In the genomic region with DNA sequence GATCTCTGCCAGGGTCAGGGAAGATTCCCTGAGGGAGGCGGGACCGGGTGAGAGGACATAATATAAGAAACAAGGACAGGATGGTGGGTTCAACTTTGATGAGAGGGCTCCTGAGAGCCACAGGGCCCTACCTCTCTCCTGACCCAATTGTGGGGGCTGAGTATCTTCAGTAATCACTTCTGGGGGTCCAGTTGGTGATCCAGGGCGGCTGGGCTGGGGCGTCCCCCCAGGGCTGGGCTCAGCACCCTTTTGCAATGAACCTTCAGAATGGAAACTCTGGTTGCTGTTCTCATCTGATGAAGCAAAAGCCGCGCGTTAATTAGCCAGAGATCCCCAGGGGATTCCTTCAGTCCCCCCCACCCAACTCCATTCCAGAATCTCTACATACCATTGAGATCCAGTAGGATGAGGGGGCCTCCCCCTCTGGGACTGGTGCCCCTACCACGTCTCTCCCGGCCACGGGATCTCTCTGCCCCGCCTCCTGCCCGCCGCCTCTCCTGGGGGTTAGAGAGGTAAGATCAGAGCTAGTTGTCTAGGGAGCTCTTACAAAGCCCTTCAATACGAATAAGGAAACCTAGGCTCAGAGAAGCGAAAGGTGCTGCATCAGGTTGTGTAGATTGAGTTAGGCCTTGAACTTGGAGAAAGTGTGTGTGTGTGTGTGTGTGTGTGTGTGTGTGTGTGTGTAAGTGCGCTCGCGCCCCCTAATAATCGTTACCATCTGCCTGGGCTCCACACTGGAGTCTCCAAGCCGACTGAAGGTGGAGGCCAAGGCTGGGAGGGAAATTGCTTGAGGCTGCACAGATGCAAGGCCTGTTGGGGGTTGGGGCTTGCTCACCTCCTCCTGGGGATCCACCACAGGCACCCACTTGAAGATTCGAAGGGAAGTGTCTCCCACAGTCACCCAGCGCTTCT, we compare ENCODE assay signal across 9 mouse cellular contexts. TPM values are rescaled to one million over a fixed set of nuclear protein-coding genes. Genes with fewer than 3 reads are reported as not detected.
DNase-seq lines count a peak whose midpoint lies in the region; ATAC-seq lines count a peak whose summit lies in the region.
"Had no signal": no experiment of that assay in that cellular context is flagged by ENCODE, and none has a peak within 500 bp of the region (broad histone marks: within the 10 kb centered on the region; RNA-seq: fewer than 3 reads in every experiment).

No protein-coding gene starts in this region.

- H3K4me2 ChIP-seq in hindbrain, embryonic 13.5 days: peak overlapping the region; percentile 69

- WGBS in hindbrain, embryonic 13.5 days: 34% methylated on average over 22 of the region's 22 CpGs

- no peaks in the 10 kb centered on the region for H3K27me3 ChIP-seq in hindbrain, embryonic 13.5 days
- H3K27me3 ChIP-seq: Patski had no signal

- DNase-seq in embryo, embryonic 10 days (ENCODE audit: low spot score): peak; percentile 62
- DNase-seq in embryo, embryonic 9.5 days (ENCODE audit: extremely low spot score): no peak
- DNase-seq in 3T3-L1 (ENCODE audit: low read depth, low spot score): peak; percentile 47
- DNase-seq in cerebellum, postnatal 10 days: peak; percentile 51 to 56
- no peak for DNase-seq in frontal cortex, adult 2 months (ENCODE audit: extremely low spot score in 1 of 2, low spot score in 1 of 2)
- no peak for DNase-seq in left cerebral cortex, postnatal 14 days (ENCODE audit: low spot score in 2 of 2)

- H3K9ac ChIP-seq in hindbrain, embryonic 13.5 days: peak overlapping the region; percentile 92

- peaks cover 39% of the 10 kb centered on the region for H3K36me3 ChIP-seq in hindbrain, embryonic 13.5 days

- no peaks in the 10 kb centered on the region for H3K9me3 ChIP-seq in hindbrain, embryonic 13.5 days

- 0 out of 2 replicates have a peak, but pooled peaks have one; percentile 4 for ATAC-seq in hindbrain, embryonic 13.5 days (ENCODE audit: low FRiP score)
- ATAC-seq in megakaryocyte progenitor cell, adult 5-6 weeks (replicated peaks; ENCODE audit: poor library complexity): peak; percentile 13

- H3K4me1 ChIP-seq in hindbrain, embryonic 13.5 days (replicated peaks): peaks cover 39% of the 10 kb centered on the region

- intact Hi-C loops in left cerebral cortex, postnatal 14 days (cut with DNase I): no loop called here

- peak overlapping the region; percentile 80 for H3K4me3 ChIP-seq in hindbrain, embryonic 13.5 days

- H3K27ac ChIP-seq in hindbrain, embryonic 13.5 days: peak overlapping the region; percentile 95

RNA-seq across cellular contexts. Expression of gene Bcl7c, which starts 1.4 kb away (rescaled TPM):
- 47.0 and 50.8 TPM in 2 replicates for polyA plus RNA-seq in hindbrain, embryonic 13.5 days (2015; fragmentation: Nextera tagmentation; extraction: Ambion mirVana)
- total RNA-seq in megakaryocyte progenitor cell, adult 5-6 weeks (2015): 61.1 and 63.4 TPM in 2 replicates
- total RNA-seq in megakaryocyte progenitor cell, adult 5-6 weeks (2017): 38.1 and 44.6 TPM in 2 replicates
- polyA plus RNA-seq in frontal cortex, adult 2 months (2012; rRNA removed): 23.3 and 25.7 TPM in 2 replicates
- 10 to 100 TPM; 37.8 to 45.7 TPM for total RNA-seq in left cerebral cortex, postnatal 14 days (2021)

RNA-seq across cellular contexts. Expression of gene Ctf1, which starts 5.2 kb away (rescaled TPM):
- 2.8 and 3.3 TPM in 2 replicates for polyA plus RNA-seq in hindbrain, embryonic 13.5 days (2015; fragmentation: Nextera tagmentation; extraction: Ambion mirVana)
- 0.83 and 1.8 TPM in 2 replicates for total RNA-seq in megakaryocyte progenitor cell, adult 5-6 weeks (2015)
- total RNA-seq in megakaryocyte progenitor cell, adult 5-6 weeks (2017): 0.42 and 1.9 TPM in 2 replicates
- 6.0 and 6.4 TPM in 2 replicates for polyA plus RNA-seq in frontal cortex, adult 2 months (2012; rRNA removed)
- total RNA-seq in left cerebral cortex, postnatal 14 days (2021): 1 to 10 TPM; 2.3 to 2.7 TPM

RNA-seq across cellular contexts. Expression of gene Ctf2, which starts 24.7 kb away (rescaled TPM):
- 0.18 TPM in 1 of 2 replicates, not detected in the other for polyA plus RNA-seq in hindbrain, embryonic 13.5 days (2015; fragmentation: Nextera tagmentation; extraction: Ambion mirVana)
- total RNA-seq in megakaryocyte progenitor cell, adult 5-6 weeks (2015): not detected in 2 replicates
- total RNA-seq in megakaryocyte progenitor cell, adult 5-6 weeks (2017): not detected in 2 replicates
- not detected in 2 replicates for polyA plus RNA-seq in frontal cortex, adult 2 months (2012; rRNA removed)
- not detected for total RNA-seq in left cerebral cortex, postnatal 14 days (2021)

RNA-seq across cellular contexts. Expression of gene Fbxl19, which starts 37.0 kb away (rescaled TPM):
- 9.0 and 9.3 TPM in 2 replicates for polyA plus RNA-seq in hindbrain, embryonic 13.5 days (2015; fragmentation: Nextera tagmentation; extraction: Ambion mirVana)
- 5.6 and 5.7 TPM in 2 replicates for total RNA-seq in megakaryocyte progenitor cell, adult 5-6 weeks (2015)
- total RNA-seq in megakaryocyte progenitor cell, adult 5-6 weeks (2017): 14.2 and 16.1 TPM in 2 replicates
- polyA plus RNA-seq in frontal cortex, adult 2 months (2012; rRNA removed): 58.3 and 62.6 TPM in 2 replicates
- 10 to 100 TPM; 89.1 to 89.8 TPM for total RNA-seq in left cerebral cortex, postnatal 14 days (2021)

Comparison
In these comparisons a context has a peak if more than half of its experiments do, and no peak if none do; other contexts are left out.
1. DNase-seq: peak in embryo, embryonic 10 days (single experiment), 3T3-L1 (single experiment) and cerebellum, postnatal 10 days (2 of 2); none in embryo, embryonic 9.5 days (single experiment), frontal cortex, adult 2 months (0 of 2) and left cerebral cortex, postnatal 14 days (0 of 2).